Mouse (Mus musculus) ES-Bruce4 (cell line): ENCODE results near the gene Chd5.

Experiments
- EP300 ChIP-seq: IDR thresholded peaks from 2 replicates; pipeline ENCODE4 v1.6.1; 2011; ENCODE audit warnings: low read depth, low read length; ENCODE audit not compliant: insufficient read depth
- POLR2A ChIP-seq: IDR thresholded peaks from one replicate; pipeline ENCODE4 v1.8.1; 2011; ENCODE audit warnings: low read length; ENCODE audit not compliant: insufficient read depth

DNA sequence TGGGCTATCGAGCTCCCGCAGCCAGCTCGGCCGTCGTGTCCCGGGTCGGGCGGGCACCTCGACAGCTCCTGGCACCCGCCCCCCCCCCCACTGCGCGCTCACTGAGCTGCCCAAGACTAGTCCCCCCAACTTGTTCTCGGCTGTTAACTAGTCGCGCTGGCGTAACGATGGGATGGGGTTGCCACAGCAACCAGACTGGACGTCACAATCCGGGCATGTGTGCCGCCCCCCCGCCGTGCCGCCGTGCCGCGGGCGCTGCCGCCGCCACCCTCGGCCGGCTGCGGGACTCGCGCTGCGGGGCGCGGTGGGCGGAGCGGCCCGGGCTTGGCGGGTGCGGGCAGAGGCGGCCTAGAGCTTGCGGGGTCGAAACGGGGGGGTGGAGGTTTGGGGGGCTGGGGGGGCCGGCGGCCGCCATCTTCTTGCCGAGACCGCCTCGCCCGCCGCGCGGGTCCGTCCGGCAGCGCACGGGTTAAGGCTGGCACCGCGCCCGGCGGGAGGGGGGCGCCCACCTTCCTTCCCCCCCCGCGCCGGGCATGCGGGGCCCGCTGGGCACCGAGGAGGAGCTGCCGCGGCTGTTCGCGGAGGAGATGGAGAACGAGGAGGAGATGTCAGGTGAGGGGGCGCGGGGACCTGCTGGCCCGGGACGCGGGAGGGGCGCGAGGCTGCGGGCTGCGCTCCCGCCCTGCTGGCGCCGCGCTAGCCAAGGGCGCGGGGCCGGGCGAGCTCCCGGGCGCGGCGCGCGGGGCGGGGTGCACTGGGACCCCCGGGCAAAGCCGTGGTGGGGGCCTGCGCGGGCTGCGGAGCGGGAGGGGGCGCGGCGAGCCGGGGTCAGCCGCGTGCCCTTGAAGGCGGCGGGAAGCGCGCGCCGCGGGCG lies at the start of gene Chd5:
- TF ChIP-seq POLR2A (no peak), EP300 (no peak)
